Mouse (Mus musculus) myocyte (in vitro differentiated cells): ENCODE data around the gene Ank3. TPM values are rescaled to one million over a fixed set of nuclear protein-coding genes. Genes with fewer than 3 reads are reported as not detected.

Experiments used
- H3K27me3 ChIP-seq: one replicate; pipeline ENCODE4 v1.6.1; 2011; ENCODE audit not compliant: control insufficient read depth, insufficient read depth, insufficient read length
- H3K36me3 ChIP-seq: one replicate; pipeline ENCODE4 v1.6.1; 2011; ENCODE audit not compliant: control insufficient read depth, insufficient read depth
- H3K4me2 ChIP-seq: one replicate; pipeline ENCODE4 v1.6.1; 2011; ENCODE audit warnings: low read depth, control low read depth
- H3K4me3 ChIP-seq: one replicate; pipeline ENCODE4 v1.5.1; 2011; ENCODE audit warnings: mild to moderate bottlenecking, control low read depth, moderate library complexity
- H3K79me2 ChIP-seq: one replicate; pipeline ENCODE4 v1.6.1; 2011; ENCODE audit not compliant: control insufficient read depth, insufficient read depth
- H3ac ChIP-seq: one replicate; pipeline ENCODE4 v1.6.1; 2011; ENCODE audit not compliant: control insufficient read depth, insufficient read length
- CEBPB ChIP-seq: IDR thresholded peaks from 2 replicates; pipeline ENCODE4 v1.6.1; 2011; ENCODE audit warnings: mild to moderate bottlenecking, moderate library complexity; ENCODE audit not compliant: poor library complexity, insufficient read depth, severe bottlenecking
- E2F4 ChIP-seq: IDR thresholded peaks from one replicate; pipeline ENCODE4 v1.6.1; 2011; ENCODE audit warnings: mild to moderate bottlenecking, control low read depth, moderate library complexity; ENCODE audit not compliant: insufficient read depth
- MAX ChIP-seq: IDR thresholded peaks from one replicate; pipeline ENCODE4 v1.6.1; 2011; ENCODE audit warnings: low read depth, mild to moderate bottlenecking, control low read depth
- MYOD1 ChIP-seq, 3 experiments: IDR thresholded peaks; one replicate each; pipeline ENCODE4 v1.6.1; 2011; ENCODE audit warnings: control low read depth in 2 of 3, low read depth in 2 of 3, mild to moderate bottlenecking in 2 of 3, moderate library complexity in 1 of 3; ENCODE audit not compliant: insufficient read length in 2 of 3, control insufficient read depth in 1 of 3
- MYOG ChIP-seq, 3 experiments: IDR thresholded peaks; one replicate each; pipeline ENCODE4 v1.6.1; 2011; ENCODE audit warnings: control low read depth in 2 of 3, low read depth in 2 of 3, mild to moderate bottlenecking in 2 of 3; ENCODE audit not compliant: insufficient read length in 2 of 3, control insufficient read depth in 1 of 3, insufficient read depth in 1 of 3
- POLR2A ChIP-seq: IDR thresholded peaks from one replicate; pipeline ENCODE4 v1.6.1; 2011; ENCODE audit warnings: low read depth, mild to moderate bottlenecking, control low read depth, moderate library complexity; ENCODE audit not compliant: insufficient read length
- POLR2AphosphoS2 ChIP-seq: IDR thresholded peaks from one replicate; pipeline ENCODE4 v1.6.1; 2011; ENCODE audit warnings: low read depth, control low read depth; ENCODE audit not compliant: insufficient read length
- REST ChIP-seq: IDR thresholded peaks from one replicate; pipeline ENCODE4 v1.6.1; 2011; ENCODE audit warnings: mild to moderate bottlenecking, control low read depth, moderate library complexity; ENCODE audit not compliant: insufficient read depth, insufficient read length
- SRF ChIP-seq: IDR thresholded peaks from one replicate; pipeline ENCODE4 v1.6.1; 2011; ENCODE audit warnings: low read depth; ENCODE audit not compliant: control insufficient read depth, insufficient read length
- TCF12 ChIP-seq: IDR thresholded peaks from one replicate; pipeline ENCODE4 v1.6.1; 2011; ENCODE audit warnings: mild to moderate bottlenecking, control low read depth; ENCODE audit not compliant: poor library complexity, insufficient read depth, severe bottlenecking
- TCF3 ChIP-seq: IDR thresholded peaks from one replicate; pipeline ENCODE4 v1.6.1; 2011; ENCODE audit warnings: low read depth, control low read depth; ENCODE audit not compliant: insufficient read length
- USF1 ChIP-seq: IDR thresholded peaks from one replicate; pipeline ENCODE4 v1.6.1; 2011; ENCODE audit warnings: low read depth, mild to moderate bottlenecking, control low read depth, moderate library complexity
- polyA plus RNA-seq: library from polyadenylated mRNA; unstranded; fragments of >200 nt; fragmentation: generic; extraction: Trizol; gene quantifications from one replicate; pipeline ENCODE4 v1.2.1, GENCODE M21; 2012; ENCODE audit warnings: missing spikeins

The Ank3 gene
- polyA plus RNA-seq, 1 experiment, result 5.5 TPM

DNA sequence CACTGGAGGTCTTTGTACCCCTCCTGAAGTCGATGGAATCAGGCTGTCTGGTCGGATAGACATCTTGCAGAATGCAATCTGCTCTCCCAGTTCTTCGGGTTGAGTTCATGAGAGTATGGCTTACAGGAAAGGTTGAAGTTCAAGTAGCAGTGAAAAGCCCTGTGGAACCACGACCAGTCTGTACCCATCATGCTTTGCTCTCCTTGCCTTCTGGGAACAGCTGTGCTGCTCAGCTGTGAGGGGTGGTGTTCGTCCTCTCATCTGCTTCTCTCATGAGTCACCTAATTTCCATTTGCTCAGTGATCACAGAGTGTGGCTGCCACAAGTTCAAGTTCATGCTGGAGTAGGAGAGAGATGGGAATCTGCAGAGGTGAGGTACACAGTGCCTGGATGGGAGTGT is 348.2 kb downstream of the Ank3 start:
- Histone ChIP-seq H3K36me3 (no peaks in the 10 kb centered on the region), H3K4me3 (no peak overlapping the region), H3K27me3 (no peaks in the 10 kb centered on the region), H3K4me2 (no peak overlapping the region), H3ac (no peak overlapping the region), H3K79me2 (no peaks in the 10 kb centered on the region)
- TF ChIP-seq POLR2AphosphoS2 (no peak), E2F4 (no peak), CEBPB (no peak), MYOG (IDR thresholded peaks at IDR 0.05; ENCODE audit: control insufficient read depth in 1 of 3, insufficient read depth in 1 of 3, insufficient read length in 2 of 3, low read depth in 2 of 3) (peak in 2 of 3 experiments; percentile 73 to 85), TCF3 (peak; percentile 72), MYOD1 (IDR thresholded peaks at IDR 0.05; ENCODE audit: control insufficient read depth in 1 of 3, insufficient read length in 2 of 3, low read depth in 2 of 3) (peak in 2 of 3 experiments; percentile 71 to 77), TCF12 (peak; percentile 51)

DNA sequence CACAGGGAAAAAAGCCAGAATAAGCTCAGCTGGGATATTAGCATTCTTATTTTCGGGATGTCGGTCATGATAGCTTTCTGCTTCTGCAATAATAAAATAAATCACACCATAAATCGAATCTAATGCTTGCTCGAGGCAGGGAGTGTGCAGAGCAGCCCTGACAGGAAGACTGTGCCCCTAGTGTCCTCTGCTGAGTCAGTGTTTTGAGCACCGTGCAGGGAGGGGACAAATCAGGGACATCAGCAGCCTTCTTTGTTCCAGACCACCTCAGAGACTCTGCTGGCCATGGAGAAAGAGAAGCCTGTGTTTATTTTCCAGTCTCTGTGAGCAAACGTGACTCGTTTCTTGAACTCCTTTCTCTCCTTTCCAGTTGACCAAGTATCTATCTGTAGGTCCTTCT is 352.8 kb downstream of the Ank3 start:
- no peak overlapping the region for H3ac ChIP-seq
- TF ChIP-seq TCF3, result no peak
- no peak for TF ChIP-seq MAX
- no peak for TF ChIP-seq USF1
- no peak for TF ChIP-seq POLR2A
- TF ChIP-seq CEBPB, result no peak
- no peak for TF ChIP-seq TCF12
- no peak for TF ChIP-seq REST
- no peaks in the 10 kb centered on the region for H3K36me3 ChIP-seq
- H3K79me2 ChIP-seq, result no peaks in the 10 kb centered on the region
- no peak overlapping the region for H3K4me2 ChIP-seq
- H3K27me3 ChIP-seq, result no peaks in the 10 kb centered on the region
- no peak overlapping the region for H3K4me3 ChIP-seq

DNA sequence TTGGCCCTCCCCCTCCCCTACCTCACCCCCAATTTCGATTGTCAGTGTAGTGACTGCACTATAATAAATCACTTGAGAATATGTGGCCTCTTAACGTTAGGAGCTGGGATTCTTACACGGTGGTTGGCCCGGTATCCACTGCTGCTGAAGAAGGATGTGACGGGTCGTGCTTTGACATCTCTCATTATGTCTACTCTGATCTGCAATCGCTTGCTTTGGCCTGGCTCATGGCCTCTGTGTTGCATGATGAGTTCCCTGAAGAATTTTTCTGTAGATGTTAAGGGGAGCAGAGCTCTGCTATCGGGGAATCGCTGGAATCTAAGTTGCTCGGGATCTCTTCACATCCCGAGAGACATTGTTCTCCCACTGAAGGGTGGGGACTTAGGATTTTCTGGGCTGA is 354.9 kb downstream of the Ank3 start:
- Histone ChIP-seq H3K4me3 (no peak overlapping the region), H3ac (no peak overlapping the region), H3K36me3 (no peaks in the 10 kb centered on the region), H3K4me2 (no peak overlapping the region), H3K79me2 (no peaks in the 10 kb centered on the region), H3K27me3 (no peaks in the 10 kb centered on the region)
- TF ChIP-seq POLR2A, result no peak
- TF ChIP-seq E2F4, result no peak
- no peak for TF ChIP-seq POLR2AphosphoS2
- no peak for TF ChIP-seq CEBPB
- no peak for TF ChIP-seq TCF3
- TF ChIP-seq MYOD1 (IDR thresholded peaks at IDR 0.05; ENCODE audit: control insufficient read depth in 1 of 3, insufficient read length in 2 of 3, low read depth in 2 of 3), result no peak
- TF ChIP-seq REST, result no peak
- TF ChIP-seq MYOG (IDR thresholded peaks at IDR 0.05; ENCODE audit: control insufficient read depth in 1 of 3, insufficient read depth in 1 of 3, insufficient read length in 2 of 3, low read depth in 2 of 3), result no peak

DNA sequence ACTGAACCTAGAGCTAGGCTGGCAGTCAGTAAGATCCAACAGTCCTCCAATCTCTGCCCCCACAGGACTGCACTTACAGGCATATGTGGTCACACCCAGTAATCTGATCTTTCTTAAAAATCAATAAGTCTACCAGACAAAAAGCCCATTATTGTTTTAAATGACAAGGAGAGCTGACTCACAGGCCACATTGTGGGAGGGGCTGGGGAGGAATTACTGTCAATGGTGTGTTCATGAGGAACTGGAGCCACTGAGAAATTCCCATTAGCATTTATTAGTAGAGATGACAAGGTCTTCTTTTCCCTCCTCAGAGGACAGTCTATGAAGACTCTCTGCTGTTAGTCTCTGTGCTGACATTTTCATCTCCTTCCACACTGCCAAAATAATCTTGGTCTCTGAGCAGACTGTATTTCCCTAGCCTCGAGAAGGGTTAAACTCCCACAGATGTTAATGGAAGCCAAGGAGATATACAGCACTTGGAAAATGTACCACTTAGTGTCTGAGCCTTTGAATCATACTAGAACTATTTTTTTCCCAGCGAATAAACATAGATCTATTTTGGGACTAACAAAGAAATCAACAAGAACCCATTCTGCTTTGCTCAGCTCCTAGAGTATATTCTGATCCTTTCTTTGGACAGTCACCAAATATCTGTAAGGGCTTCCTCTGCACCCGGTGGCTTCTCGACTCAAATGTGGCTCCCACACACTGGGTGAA is 358.5 kb downstream of the Ank3 start:
- no peaks in the 10 kb centered on the region for H3K36me3 ChIP-seq

DNA sequence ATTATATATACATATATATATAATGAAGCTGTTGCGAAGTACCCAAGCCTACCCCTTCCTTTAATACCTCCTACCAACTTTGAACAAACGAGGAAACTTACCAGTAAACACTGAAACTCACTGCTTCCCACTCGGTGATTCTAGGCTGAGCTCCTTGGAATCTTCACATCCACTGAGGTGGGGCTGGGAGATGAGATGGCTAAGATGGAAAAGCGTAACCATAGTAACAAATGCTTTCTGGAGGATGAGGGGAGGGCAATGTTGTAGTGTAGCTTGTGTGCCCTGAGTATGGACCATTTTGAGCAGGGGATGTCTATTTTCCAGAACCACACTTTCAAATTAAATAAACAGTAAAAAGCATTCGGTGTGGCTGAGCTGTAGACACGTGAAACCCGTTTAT is 364.4 kb downstream of the Ank3 start:
- no peaks in the 10 kb centered on the region for H3K27me3 ChIP-seq
- no peaks in the 10 kb centered on the region for H3K36me3 ChIP-seq
- no peak overlapping the region for H3K4me2 ChIP-seq
- TF ChIP-seq MYOD1 (IDR thresholded peaks at IDR 0.05; ENCODE audit: control insufficient read depth in 1 of 3, insufficient read length in 2 of 3, low read depth in 2 of 3) (no peak), MYOG (IDR thresholded peaks at IDR 0.05; ENCODE audit: control insufficient read depth in 1 of 3, insufficient read depth in 1 of 3, insufficient read length in 2 of 3, low read depth in 2 of 3) (no peak), POLR2AphosphoS2 (no peak), SRF (no peak), CEBPB (no peak), TCF12 (no peak), TCF3 (no peak), POLR2A (no peak), MAX (no peak), USF1 (no peak), REST (no peak), E2F4 (no peak)
- H3K4me3 ChIP-seq, result no peak overlapping the region
- no peak overlapping the region for H3ac ChIP-seq
- H3K79me2 ChIP-seq, result no peaks in the 10 kb centered on the region

More for the DNA sequence above, 358.5 kb downstream of the Ank3 start:
- H3K4me3 ChIP-seq, result no peak overlapping the region
- no peak overlapping the region for H3ac ChIP-seq
- H3K4me2 ChIP-seq, result peak overlapping the region; percentile 68
- H3K79me2 ChIP-seq, result no peaks in the 10 kb centered on the region
- TF ChIP-seq E2F4, result no peak
- no peak for TF ChIP-seq MYOD1 (IDR thresholded peaks at IDR 0.05; ENCODE audit: control insufficient read depth in 1 of 3, insufficient read length in 2 of 3, low read depth in 2 of 3)
- no peak for TF ChIP-seq MAX
- no peak for TF ChIP-seq POLR2AphosphoS2
- TF ChIP-seq REST, result no peak
- TF ChIP-seq SRF, result no peak
- TF ChIP-seq CEBPB, result no peak
- no peak for TF ChIP-seq POLR2A
- no peak for TF ChIP-seq TCF3
- no peaks in the 10 kb centered on the region for H3K27me3 ChIP-seq
